Mouse (Mus musculus): ENCODE results near the gene Ap1m2.

Gene Ap1m2

DNA sequence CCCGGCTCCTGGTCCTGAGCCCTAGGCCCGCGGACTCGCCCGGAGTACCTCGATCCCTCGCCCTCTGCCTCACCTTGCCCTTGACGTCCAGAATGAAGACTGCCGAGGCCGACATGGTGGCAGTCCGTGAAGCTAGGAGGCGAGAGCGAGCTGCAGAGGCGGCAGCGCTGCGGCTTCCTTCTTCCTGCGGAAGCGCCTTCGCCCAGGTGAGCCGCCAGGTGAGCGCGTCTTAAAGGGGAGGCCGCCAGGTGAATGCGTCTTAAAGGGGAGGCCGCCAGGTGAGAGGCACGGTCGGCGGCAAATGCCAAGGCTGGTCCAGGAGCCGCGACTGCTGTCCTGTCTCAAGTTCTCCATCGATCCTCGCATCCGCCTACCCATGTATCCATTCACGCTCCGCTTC lies at the start of gene Ap1m2:
Gene Ap1m2 (minus strand): TSS at position 204 of the 400 bp plus-strand sequence.
- DNase-seq (ENCODE audit: low read depth), result no peak

DNA sequence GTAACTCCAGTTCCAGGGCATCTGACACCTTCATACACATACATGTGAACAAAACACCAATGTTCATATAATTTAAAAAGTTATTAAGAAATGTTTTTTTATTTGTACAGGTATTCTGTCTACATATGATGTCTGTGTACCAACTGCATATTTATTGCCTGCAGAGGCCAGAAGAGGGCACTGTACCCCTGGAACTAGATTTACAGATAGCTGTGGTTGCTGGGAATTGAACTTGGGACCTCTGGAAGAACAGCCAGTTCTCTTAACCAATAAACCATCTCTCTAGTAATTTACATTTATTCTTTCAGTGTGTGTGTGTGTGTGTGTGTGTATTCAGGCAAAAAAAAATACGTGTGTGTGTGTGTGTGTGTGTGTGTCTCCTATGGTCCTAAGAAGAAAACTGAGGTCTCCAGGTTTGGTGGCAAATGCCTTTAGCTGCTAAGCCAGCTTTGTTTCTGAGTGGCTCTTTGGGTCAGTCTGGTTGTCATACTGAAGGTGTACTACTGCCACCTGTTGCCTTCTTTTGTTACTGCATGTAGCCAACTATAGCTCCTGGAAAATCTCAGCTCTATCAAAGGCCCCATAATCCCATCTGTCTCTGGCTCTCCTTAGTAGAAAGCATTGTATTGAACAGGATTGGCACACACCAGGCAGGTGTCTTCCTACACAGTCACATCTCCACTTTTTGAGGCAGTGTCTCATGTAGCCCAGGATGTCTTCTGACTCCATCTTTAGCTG lies 45.0 kb upstream of the Ap1m2 start:
- DNase-seq (ENCODE audit: low read depth), result no peak

DNA sequence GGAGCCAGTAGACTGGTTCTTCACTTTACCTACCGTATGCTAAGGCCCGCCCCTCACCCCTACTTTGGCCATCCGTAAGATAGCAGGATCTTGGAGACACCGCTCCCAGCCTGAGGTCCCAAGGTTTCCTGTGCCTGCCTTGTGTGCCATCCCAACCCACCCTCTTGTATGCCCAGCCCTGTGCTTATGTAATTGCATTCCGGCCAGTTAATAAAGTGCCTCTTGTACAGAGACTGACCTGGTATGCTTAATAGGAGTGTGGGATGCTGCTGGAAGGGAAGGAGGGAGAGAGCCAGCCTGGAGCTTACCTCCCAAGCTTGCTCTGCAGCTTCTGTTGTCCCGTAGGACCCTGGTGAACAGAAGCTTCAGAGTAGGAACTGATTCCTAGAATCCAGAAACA lies 42.7 kb upstream of the Ap1m2 start:
- DNase-seq (ENCODE audit: low read depth), result no peak

DNA sequence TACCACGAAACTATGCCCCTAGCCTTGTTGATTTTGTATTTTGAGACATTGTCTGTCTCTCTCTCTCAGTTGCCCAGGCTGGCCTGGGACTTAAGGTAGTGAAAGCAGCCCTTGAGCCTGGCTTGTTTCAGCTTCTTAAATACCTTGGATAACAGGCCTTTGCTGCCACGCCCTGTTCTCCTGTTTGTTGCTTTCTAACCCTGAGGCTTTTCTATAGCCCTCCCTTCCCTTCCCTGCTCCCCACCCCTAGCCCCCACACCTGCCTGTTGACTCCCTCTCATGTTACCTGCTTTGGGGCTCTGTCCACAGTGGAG lies 41.2 kb upstream of the Ap1m2 start:
- DNase-seq (ENCODE audit: low read depth), result no peak

DNA sequence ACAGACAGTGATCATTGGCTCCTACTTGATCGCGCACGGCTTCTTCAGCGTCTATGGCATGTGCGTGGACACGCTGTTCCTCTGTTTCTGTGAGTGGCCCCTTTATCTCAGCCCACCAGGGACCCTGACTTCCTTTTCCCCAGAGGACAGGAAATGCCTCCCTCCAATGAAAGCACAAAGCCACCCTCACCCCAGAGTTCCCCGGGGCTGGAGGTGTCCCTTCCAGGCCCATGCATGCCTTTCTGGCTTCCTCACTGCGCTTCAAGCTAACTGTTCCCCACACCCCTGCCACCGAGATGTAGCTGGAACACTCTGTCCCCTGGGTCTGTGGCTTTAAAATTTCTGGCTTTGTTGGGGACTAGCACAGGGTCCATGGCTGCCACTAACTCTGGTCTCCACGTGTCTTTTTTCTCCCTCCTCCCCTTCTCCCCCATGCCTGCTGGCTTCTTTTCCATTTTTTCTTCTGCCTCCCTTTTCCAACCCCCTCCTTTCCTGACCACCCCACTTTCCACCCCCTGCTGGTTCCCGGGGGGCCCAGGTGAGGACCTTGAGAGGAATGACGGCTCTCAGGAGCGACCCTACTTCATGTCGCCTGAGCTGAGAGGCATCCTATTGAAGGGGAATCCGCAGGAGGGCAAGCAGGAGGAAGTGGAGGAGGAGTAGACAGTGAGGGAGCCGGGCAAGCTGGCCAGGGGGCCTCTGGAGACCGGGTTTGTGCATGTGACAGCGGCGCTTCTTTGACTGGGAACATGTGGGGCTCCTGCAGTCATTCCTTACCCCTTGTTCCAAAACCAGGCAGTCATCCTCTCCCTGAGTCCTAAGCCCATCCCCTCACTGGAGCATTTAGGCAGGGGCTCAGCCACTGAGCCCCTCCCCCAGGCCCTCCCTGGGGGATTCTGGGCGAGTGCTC lies 40.6 kb upstream of the Ap1m2 start:
- no peak for DNase-seq (ENCODE audit: low read depth)

DNA sequence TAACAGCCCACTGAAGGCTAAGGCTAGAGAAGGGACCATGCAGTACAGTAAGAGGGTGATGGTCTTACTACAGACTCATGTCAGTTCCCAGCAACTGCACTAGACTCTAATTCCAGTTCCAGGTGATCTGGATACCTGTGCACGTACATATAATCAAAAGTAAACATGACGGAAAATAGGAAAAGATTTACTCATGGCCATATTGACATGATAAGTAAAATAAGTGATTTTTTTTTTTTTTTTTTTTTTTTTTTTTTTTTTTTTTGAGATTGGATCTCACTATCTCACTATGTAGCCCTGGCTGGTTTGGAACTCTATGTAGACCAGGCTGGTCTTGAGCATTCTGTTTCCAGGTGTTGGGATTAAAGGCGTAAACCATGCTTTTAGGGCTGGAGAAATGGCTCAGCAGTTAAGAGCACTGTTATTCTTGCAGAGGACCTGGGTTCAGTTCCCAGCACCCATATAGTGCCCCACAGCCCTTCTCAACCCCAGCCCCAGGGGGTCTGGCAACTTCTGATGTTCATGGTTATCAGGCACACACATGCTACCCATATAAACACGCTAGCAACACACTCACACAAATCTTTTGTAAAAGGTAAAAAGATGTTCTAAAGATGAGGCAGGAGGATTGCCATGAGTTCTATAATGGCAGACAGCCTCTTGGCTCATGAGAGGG lies 39.7 kb upstream of the Ap1m2 start:
- DNase-seq (ENCODE audit: low read depth), result no peak

DNA sequence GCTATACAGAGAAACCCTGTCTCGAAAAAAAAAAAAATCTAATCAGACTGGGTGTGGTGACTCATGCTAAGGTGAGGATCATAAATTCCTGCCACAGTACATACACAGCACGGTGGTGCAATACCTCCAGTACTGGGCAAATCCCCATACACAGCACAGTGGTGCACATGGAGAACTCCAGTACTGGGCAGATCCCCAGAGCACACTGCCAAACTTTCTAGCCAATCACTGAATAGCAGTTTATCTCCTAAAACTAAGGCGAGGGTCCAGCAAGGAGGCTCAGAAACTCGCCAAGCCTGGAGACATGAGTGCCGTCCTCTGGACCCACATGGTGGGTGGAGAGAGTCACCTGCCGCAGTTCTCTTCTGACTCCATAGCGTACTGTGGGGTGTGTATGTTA lies 39.0 kb upstream of the Ap1m2 start:
- no peak for DNase-seq (ENCODE audit: low read depth)

DNA sequence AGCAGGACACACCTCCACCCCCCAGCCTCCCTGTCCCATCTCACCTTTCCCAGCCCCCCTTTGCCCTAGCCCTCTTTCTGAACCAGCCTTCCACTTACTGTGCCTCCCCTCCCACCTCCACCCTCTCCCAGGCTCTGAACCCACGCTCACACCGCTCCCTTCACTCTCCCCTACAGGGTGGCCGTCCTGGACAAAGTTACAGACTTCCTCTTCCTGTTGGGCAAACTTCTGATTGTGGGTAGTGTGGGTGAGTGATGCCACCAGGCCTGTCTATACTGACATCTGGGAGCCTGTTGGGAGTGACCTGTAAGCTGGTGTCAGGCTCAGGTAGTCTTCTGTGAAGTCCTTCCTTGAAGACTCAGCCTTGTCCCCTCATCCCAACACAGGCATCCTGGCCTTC lies 36.0 kb upstream of the Ap1m2 start:
- no peak for DNase-seq (ENCODE audit: low read depth)

DNA sequence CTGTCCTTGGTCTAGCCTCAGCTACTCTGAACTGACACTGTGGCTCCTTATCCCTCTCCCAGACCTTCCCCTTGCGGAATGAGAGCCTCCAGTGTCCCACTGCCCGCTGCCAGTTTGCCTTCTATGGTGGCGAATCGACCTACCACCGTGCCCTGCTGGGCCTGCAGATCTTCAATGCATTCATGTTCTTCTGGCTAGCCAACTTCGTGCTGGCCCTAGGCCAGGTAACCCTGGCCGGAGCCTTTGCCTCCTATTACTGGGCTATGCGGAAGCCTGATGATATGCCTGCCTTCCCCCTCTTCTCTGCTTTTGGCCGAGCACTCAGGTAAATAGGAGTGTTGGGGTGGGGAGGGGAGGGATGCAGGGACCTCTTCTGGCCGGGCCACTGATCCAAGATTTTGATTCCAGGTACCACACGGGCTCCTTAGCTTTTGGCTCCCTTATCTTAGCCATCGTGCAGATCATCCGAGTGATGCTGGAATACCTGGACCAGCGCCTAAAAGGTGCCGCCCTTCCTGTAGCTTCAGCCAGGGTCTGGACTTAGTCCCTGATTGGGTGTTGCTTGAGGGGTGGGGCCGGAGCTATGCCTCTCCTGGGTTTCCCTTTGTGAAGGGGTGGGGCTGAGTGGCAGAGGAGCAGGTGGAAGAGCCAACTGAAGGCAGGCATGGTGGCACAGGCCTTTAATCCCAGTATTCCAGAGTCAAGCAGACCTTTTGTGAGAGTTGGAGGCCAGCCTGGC lies 34.7 kb upstream of the Ap1m2 start:
- no peak for DNase-seq (ENCODE audit: low read depth)

DNA sequence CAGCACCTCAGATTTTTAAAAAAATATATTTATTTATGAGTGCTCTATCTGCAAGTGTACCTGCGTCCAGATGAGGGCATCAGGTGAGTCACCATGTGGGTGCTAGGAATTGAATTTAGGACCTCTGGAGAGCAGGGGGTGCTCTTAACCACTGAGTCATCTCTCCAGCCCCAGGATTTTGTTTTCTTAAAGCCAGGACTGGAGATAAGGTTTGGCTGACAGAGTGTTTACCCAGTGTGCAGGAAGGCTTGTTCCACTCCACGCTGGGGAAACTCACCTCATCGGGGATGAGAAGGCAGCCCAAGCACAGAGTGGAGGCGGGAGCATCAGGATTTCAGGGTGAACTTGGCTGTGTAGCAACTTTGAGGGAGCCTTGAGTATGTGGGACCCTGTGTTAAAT lies 28.3 kb upstream of the Ap1m2 start:
- DNase-seq (ENCODE audit: low read depth), result no peak

DNA sequence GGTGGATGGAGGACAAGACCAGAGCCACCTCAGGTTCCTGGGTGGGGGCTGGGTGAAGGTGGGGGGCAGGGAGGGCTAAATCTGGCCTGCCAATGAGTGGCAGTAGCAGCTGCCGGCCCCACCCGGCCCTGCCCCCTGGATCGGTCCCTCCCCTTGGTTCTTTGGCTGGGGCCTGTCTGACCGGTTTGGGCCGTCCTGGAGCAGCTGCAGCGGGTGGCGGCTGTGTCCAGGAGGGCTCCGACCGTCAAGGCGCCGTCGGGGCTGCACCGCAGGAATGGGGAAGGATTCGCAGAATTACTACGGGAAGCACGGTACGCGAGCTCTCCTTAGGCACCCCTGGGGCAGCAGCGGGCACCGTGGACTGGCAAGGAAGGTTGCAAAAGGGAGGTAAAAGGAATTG lies 25.5 kb upstream of the Ap1m2 start:
- DNase-seq (ENCODE audit: low read depth), result no peak

DNA sequence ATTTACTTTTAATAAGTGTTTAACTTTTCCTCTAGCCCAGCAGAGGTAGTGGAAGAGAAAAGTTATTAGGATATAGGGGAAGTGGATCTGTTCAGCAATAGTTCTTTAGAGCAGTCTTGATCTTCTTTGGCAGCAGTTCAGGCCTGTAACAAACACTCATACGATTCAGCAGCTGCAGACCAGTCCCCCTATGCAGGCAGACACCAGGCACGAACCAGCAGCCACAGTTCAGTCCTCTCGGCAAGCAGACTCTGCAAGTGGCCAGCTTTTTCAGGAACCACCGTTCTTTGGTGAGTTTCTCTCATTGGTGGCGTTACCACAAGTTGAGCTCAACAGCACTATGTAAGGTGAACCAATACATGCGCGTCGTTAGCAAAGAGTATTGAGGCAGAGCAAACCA lies 24.4 kb upstream of the Ap1m2 start:
- DNase-seq (ENCODE audit: low read depth), result no peak

DNA sequence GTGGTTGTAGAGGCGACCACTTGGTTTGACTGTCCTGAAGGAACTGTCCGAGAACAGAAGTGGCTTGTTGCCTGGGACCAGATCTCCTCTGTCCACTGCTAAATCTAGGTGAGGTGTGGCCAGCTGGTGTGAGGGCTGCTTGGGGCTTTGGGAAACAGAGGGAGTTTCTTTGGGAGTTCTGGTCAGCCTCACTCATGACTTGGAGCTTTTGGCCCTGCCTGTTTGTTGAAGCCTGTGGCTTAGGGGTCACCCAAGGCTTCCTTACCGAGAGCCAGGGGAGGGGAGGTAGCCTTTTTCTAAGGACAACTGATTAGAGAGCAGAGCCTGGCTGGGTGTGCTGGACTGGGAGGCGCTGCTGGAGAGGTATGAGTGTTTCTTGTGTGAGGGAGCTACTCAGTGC lies 23.3 kb upstream of the Ap1m2 start:
- no peak for DNase-seq (ENCODE audit: low read depth)

DNA sequence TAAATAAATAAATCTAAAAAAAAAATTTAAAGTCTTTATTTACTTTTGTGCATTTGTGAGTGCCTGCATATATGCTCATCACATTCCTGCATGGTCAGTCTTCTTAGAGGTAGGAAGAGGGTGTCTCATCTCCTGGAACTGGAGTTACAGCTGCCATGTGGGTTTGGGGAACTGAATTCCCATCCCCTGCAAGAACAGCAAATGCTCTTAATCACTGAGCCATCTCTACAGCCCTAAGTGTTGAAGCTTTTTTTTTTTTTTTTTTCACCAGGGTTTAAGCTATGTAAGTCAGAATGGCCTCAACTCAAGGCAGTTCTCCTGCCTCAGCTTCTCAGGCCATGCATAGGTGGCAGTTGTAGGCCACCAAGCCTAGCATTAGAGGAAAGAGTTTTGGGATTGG lies 22.6 kb upstream of the Ap1m2 start:
- no peak for DNase-seq (ENCODE audit: low read depth)

DNA sequence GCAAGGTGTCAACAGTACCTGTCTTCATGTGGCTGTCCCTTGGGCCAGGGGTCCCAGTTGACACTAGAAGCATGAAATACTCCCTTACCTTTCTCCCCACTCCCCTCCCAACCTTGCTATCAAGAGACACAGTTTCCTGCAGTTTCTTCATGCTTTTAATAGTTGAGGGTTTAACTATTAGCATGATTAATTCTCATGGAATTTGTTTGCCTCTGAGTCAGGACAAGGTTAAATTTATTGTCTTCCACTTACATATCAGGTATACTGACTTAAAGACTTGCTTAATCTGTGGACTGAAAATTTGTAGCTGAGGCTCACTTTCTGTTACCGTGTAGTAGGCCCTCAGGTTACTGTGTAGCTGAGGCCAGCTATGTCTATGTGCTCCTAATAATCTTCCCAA lies 21.4 kb upstream of the Ap1m2 start:
- no peak for DNase-seq (ENCODE audit: low read depth)

DNA sequence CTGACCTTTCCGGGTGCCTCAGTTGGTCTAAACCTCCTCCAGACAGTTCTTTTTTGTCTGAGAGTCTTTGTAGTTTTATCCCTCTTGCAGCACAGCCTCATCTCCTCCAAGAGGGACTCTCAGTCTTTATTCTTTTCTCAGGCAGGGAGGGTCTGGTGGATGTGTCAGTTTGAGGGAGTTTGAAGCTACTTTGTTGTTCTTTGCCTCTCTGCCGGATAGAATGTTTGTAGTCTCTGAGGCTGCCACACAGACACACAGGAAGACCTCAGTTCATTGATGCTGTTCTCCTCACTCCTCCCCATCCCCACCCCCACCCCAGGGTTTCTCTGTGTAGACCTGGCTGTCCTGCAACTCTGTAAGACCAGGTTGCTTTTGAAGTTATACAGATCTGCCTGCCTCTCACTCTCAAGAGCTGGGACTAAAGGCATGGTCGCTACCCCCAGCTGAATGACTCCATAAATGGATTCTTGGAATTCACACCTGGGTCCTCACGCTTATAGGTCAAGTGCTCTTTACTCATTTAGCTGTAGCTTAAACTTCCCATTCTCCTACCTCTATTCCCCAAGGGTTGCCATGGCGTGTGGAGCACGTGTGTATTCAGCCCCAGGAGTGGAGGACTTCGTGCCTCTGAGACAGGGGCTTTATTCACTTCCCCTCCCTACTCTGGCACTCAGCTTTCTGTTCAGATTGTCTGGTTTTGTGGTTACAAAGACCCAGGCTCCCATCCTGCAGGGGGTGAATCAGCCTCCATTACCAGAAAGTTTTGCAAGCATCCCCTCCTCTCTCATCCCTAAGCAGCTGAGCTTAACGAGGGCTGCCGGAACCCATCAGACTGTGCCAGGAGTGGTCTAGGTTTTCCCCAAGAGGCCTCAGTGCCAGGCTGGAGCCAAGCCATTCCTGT lies 20.3 kb upstream of the Ap1m2 start:
- no peak for DNase-seq (ENCODE audit: low read depth)

DNA sequence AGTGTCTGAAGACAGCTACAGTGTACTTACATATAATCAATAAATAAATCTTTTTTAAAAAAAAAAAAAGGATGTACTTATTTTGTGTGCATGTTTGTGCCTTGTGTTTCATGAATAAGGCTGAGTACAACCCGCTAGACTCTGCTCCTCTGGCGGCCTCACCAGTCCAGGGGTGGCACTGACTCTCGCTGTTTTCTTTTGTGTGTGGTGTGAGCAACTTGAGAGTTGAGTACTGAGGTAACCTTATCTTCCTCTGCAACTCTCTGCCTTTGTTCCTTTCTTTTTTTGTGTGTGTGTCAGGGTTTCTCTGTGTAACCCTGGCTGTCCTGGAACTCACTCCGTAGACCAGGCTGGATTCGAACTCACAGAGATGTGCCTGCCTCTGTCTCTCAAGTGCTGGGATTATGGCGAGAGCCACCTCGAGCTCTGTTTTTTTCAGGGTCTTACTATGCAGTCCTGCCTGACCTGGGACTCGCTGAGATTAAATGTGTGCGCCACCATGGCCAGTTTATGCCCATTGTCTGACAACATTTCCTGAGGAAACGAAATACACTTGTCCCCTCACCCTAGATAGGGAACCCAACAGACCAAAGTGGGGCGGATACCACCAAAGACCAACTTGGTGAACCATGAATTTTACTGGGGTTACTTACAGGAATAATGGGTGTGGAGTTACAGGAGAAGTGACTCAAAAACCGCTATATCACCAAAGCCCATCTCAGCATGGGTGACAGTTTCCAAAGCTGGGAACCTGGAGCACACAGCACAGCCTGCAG lies 19.4 kb upstream of the Ap1m2 start:
- DNase-seq (ENCODE audit: low read depth), result no peak

DNA sequence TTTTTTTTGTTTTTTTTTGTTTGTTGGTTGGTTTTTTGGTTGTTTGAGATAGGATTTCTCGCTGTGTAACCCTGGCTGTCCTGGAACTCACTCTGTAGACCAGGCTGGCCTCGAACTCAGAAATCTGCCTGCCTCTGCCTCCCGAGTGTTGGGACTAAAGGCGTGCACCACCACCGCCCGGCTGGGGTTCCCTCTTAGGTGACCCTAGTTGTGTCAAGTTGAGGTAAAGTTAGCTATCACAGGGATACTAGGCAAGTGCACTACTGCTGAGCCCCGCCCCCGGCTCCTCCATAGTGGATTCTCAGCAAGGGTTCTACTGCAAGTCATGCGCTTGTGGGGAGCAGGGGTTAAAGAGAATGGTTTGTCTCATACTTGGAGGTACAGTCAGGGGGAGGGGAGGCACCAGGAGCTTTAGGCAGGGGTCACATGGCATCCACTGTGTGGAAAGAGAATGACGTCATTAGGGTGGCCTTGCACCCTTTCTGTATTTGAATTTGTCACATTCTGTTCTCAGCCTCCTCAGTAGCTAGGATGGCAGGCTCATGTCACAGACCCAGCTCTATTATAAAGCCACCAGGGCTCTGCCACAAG lies 17.7 kb upstream of the Ap1m2 start:
- DNase-seq (ENCODE audit: low read depth), result no peak

DNA sequence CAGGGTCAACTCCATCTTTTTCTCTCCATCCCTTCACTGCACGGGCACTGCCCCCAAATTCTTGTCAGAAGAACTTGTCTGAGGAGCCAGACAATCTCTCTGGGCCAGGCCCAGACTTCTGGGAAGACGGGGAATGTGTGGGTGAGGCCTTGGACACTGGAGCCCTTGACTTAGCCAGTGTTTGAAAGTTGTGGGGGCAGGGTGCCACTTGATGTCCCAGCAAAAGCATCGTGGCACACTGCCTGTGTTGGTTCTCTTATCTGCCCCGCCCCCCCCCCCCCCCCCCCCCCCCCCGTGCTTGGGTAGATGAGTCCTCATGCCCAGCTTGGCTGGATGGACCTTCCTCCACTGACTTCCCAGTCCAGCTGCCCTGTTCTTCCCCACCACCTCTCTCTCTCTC lies 16.9 kb upstream of the Ap1m2 start:
- no peak for DNase-seq (ENCODE audit: low read depth)

DNA sequence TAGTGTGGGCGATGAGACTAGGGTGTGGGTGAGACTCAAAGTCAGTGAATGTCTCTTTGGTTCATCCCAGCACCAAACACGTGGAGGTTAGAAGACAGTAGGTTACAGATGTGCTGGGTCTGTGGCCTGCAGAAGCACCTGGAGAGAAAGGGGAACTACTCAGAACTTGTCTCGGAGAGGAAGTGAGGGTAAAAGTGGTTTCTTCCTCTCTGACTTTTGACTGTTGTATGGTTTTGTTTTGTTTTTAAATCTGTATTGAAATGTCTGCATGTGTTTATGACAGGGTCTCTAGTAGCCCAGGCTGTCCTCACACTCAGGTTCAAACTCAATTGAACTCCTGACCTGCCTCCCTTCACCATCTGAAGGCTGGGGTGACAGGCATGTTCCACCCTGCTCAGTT lies 15.9 kb upstream of the Ap1m2 start:
- no peak for DNase-seq (ENCODE audit: low read depth)
